Mouse (Mus musculus) frontal cortex, postnatal 36 days (tissue): ENCODE measurements at regions not wholly inside any gene's neighbourhood (a gene's known extent, or its start where the extent isn't known, plus 50 kb on each side); places are given as distances from the start of the nearest gene placed in this dataset.

Experiments
- DNase-seq, 2 experiments: peaks; one replicate each; pipeline ENCODE4 v3.0.0; 2022; ENCODE audit warnings: low spot score in 2 of 2

- DNase-seq = no peak
Measured at GRCm38 (mm10) chr1:91740661-91741060, 60.6 kb upstream of the Twist2 start.

GRCm38 (mm10) chr1:91742031-91742430 is 59.2 kb upstream of the Twist2 start:
- peak in 1 of 2 experiments; percentile 16 for DNase-seq

GRCm38 (mm10) chr1:91742914-91743313 is 58.3 kb upstream of the Twist2 start:
- no peak for DNase-seq

DNA sequence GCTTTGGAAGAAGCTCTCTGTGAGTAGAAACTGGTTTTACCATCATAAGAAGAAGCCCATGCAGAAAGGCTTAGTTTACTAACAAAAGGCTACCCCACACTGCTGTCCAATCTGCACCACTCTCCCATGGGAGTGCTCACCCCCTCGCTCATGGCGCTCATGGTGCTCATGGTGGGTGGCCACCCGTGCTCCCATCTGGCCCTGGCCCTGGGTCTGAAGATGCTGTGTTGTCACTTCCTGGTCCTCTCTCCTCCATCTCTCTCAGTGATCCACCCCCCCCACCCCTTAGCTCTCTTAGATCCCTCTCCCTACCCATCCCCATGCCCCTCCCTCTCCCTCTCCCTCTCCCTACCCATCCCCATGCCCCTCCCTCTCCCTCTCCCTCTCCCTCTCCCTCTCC is 57.2 kb upstream of the Twist2 start:
- DNase-seq = no peak

GRCm38 (mm10) chr1:91744701-91745100 is 56.6 kb upstream of the Twist2 start:
- no peak for DNase-seq

GRCm38 (mm10) chr1:91747583-91747982 is 53.7 kb upstream of the Twist2 start:
- DNase-seq = no peak
